Mouse (Mus musculus): Measurements from ENCODE around the gene Chst15. TPM values are rescaled to one million over a fixed set of nuclear protein-coding genes. Genes with fewer than 3 reads are reported as not detected.

Chst15 gene
- total RNA-seq (2021), result 10 to 100 TPM; 50.7 to 53.3 TPM
- long read RNA-seq, experiment 1, full-length matches to known transcripts, result 22 of 36 reads
- long read RNA-seq, experiment 1, partial matches to known transcripts, result 4 of 36 reads
- long read RNA-seq, experiment 1, other reads (novel, unspliced or antisense), result 10 of 36 reads
- long read RNA-seq, experiment 2, full-length matches to known transcripts, result 32 of 48 reads
- long read RNA-seq, experiment 2, partial matches to known transcripts, result 3 of 48 reads
- long read RNA-seq, experiment 2, other reads (novel, unspliced or antisense), result 13 of 48 reads

DNA sequence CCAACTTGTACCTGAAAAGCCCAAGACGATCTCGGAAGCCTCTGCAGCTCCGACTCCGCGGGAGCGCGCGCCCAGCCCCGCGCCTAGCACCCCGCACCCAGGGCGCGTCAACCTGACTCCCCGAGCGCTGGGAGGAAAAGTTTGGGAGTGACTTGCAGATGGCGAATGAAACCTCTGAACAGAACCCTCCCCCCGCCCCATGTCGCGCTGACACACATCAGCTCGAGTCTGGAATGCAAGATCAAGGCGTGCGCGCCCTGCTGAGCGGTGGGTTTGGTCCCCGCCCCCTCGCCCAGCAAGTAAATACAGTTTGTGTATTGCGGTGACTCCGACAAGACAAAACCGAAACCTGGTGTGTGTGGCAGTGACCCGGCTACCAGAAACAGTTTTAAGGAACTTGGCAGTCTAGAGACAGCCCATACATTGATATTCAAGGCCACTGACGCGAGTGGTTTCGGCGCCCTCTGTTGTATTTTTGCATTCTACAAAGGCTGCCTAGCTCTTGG lies at the start of gene Chst15:
Chst15 (minus strand) TSS at position 193 of the 506 bp plus-strand sequence.
- DNase-seq (ENCODE audit: low spot score in 2 of 2), result peak in 1 of 2 experiments; percentile 32
- Histone ChIP-seq H3K27ac (peak within 1 kb of the TSS; percentile 96), H3K4me3 (peak within 1 kb of the TSS; percentile 84)
- TF ChIP-seq CTCF (conservative IDR thresholded peaks at IDR 0.05), result no peak; the same call in 1 of the 2 replicates

DNA sequence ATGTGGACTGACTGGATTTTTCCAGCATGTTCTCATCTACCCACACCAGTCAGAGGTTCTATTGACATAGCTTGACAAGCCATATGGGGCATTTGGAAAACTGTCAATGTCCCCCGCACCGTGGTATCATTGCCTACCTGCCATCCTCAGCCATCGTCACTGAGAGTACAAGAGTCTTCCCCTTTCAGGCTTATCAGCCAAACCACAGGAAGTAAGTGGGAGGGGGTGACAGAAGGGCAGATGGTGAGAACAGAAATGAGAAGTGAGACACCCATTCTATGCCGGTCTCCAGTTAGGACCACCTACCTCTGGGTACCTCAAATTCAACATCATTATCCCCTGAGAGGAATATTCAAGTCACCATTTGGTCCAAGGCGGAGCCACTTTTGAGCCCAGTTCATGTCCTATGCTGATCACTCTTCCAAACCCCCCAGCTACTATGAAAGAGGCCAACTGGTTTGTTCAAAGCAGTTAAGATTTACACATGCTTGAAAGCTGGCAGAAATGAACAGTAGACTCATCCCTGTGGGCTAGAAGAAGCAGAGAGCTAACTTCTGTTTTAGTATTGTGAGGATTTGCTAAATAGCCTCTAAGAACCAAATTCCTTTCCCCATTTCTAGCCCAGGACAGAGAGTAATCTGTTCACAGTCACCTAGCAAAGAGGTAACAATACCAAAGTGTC lies 48.8 kb upstream of the Chst15 start:
- no peak for TF ChIP-seq CTCF (conservative IDR thresholded peaks at IDR 0.05)
- no peak overlapping the region for H3K4me3 ChIP-seq
- no peak overlapping the region for H3K27ac ChIP-seq
- DNase-seq (ENCODE audit: low spot score in 2 of 2), result no peak

DNA sequence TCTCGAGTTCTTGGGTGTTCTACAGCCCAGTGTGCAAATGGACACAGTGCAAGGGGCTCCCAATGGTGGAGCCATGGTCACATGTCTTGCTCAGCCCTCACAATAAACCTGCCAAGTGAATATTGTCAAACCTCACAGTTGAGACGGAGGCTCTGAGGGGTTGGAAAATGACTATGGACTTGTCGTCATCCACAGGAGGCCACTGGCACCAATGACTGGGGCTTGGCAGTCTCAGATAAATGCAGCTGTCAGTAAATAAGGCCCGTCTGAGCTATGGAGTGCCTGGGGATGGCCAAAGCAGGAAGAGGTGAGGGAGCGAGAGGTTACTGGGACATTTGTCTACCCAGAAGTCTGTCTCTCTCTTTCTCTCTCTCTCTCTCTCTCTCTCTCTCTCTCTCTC lies 48.1 kb upstream of the Chst15 start:
- H3K27ac ChIP-seq, result no peak overlapping the region
- DNase-seq (ENCODE audit: low spot score in 2 of 2), result no peak
- no peak for TF ChIP-seq CTCF (conservative IDR thresholded peaks at IDR 0.05)
- no peak overlapping the region for H3K4me3 ChIP-seq

DNA sequence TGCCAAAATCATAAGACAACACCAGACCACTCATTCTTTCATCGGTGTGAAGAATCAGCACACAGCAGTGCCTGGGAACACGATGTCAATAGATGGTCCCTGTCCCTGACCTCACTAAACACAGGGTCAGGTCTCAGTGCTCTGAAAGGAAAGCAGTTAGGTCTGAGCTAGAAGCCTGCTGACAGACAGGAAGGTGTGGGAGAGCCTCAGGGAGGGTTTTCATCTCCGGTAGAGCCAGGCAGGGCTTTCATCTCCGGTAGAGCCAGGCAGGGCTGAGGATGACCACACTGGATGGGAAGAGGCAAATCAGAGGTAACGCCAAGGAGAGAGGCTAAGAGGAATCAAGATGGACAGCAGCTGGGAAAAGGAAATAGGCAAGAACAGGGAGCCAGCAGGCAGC lies 47.5 kb upstream of the Chst15 start:
- Histone ChIP-seq H3K4me3 (no peak overlapping the region), H3K27ac (no peak overlapping the region)
- TF ChIP-seq CTCF (conservative IDR thresholded peaks at IDR 0.05), result no peak
- DNase-seq (ENCODE audit: low spot score in 2 of 2), result no peak

DNA sequence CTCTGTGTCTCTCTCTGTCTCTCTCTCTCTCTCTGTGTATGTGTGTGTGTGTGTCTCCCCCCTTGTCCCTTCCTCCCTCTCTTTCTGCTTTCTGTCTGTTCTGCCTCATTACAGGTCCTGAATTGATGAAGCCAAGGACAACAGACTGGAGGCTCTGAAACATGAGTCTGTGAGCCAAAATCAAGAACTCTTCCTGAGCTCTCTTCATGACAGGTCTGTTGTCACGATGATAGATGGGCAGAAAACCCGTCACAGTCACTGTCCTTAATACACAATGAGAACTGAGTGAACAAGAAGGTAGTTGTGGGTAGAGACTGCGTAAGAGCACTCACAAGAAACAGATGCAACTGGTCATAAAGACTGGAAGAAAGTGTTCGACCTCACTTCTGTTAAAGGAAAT lies 43.3 kb upstream of the Chst15 start:
- DNase-seq (ENCODE audit: low spot score in 2 of 2), result no peak
- TF ChIP-seq CTCF (conservative IDR thresholded peaks at IDR 0.05), result no peak
- H3K27ac ChIP-seq, result no peak overlapping the region
- no peak overlapping the region for H3K4me3 ChIP-seq

DNA sequence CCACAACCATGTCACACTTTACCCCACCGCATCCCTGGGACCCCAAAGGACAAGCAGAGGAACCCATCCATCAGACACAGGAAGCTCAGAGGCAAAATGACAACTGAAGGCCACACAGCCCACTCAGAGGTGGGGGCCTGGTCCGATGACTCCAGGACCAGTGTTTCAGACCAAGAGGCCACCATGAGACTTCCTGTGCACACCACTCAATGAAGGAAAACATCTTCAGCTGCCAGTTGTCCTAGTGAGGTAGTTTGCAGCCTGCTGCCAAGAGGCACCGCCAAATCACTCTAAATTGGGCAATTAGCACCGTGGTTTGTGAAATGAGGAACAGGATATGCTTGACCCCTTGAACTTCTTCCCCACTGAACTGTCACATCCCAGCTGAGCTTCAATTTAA lies 41.7 kb upstream of the Chst15 start:
- no peak for DNase-seq (ENCODE audit: low spot score in 2 of 2)

DNA sequence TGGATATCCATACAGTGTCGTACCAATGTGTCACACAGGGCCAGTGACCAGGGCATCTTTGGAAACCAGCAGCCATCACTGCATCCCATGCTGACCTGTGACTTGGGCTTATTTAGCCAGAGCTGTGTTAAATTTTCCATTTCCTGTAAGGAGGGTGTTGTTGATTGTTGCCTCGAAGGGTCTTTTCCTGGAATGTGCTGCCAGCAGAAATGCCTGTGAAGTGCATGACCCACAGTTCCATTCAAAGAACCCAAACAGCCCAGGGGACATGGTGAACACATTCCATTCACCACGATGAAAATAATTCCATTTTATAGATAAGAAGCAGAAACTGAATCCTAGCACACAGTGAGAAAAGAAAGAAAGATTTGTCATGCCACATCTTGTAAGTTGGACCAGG lies 41.2 kb upstream of the Chst15 start:
- no peak for TF ChIP-seq CTCF (conservative IDR thresholded peaks at IDR 0.05)
- H3K27ac ChIP-seq, result no peak overlapping the region
- DNase-seq (ENCODE audit: low spot score in 2 of 2), result no peak
- no peak overlapping the region for H3K4me3 ChIP-seq

More for the DNA sequence above, 41.7 kb upstream of the Chst15 start:
- TF ChIP-seq CTCF (conservative IDR thresholded peaks at IDR 0.05), result no peak
- no peak overlapping the region for H3K4me3 ChIP-seq
- H3K27ac ChIP-seq, result no peak overlapping the region

DNA sequence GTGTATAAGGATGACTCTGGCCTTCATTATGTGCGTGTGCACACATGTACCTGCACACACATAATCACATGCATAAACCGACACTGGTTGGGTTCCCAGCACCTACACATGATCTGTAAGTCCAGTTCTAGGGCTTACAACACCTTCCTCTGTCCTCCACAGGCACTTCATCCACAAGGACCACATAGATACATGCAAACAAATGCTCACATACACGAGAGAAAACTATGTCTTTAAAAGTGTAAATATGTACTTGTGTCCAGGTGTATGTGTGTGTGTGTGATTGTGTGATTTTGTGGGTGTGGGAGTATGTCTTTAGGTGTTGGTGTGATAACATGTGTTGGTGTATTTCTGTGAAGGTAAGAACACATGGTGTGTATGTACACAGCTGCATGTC lies 40.8 kb upstream of the Chst15 start:
- no peak overlapping the region for H3K4me3 ChIP-seq
- no peak for TF ChIP-seq CTCF (conservative IDR thresholded peaks at IDR 0.05)
- no peak overlapping the region for H3K27ac ChIP-seq
- DNase-seq (ENCODE audit: low spot score in 2 of 2), result no peak

DNA sequence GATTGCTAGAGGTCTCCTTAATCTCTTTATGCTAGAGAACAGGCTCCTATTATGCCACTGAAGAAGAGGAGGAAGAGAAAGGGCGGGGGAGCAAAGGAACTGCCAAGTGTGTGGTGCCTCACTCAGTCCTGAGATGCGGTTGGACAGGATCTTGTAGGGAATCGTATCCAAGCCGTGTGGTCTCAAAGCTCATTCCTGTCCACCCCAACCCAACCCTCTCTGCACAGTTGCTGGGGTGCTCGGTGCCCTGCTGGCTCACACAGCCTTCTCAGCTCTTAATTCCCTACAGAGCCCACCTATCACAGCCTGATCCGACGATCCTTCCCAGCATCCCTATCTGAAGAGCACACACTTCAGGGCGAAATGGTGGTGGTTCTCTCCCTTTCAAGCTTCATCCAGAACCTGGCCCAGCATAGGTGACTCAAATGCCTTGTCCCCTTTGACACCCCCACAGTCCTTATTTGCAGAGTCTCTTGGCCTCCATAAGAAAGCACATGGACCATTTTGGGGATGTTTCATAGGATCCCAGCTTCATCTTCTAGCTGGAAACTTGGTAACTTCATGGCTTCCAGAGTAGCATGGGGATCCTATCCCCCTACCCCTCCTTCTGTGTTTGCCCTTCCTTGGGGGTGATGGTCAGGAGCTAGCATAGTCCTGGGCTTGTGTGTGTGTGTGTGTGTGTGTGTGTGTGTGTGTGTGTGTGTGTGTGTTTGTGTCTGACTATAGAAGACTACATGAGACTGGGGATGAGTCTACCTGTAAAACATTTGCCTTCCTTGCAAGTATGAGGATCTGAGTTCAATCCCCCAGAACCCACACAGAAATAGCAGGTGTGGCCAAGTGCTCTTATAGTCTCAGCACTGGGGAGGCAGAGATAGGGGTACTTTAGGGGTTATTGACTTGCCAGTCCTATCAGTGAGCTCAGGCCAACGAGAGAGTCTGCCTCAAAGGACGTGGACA lies 40.1 kb upstream of the Chst15 start:
- no peak for DNase-seq (ENCODE audit: low spot score in 2 of 2)
- no peak for TF ChIP-seq CTCF (conservative IDR thresholded peaks at IDR 0.05)
- no peak overlapping the region for H3K4me3 ChIP-seq
- no peak overlapping the region for H3K27ac ChIP-seq

DNA sequence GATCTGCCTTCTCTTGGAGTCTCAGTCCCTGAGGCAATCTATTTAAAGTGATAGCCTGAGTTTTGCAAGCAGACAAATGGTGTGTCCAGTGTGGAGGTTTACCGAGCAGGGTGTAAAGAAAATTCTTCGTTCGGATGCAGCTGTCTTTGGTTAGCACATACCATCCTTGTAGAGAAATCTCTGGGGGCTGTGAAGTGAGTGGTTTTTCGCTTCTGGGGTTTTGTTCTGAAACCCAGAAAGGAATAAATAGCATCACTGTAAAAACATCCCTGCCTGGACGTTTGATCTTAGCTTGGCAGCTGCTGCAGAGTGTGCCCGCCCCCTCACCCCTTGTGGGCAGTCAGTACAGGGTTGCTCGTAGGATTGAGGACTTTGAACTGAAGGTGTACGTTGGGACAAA lies 39.2 kb upstream of the Chst15 start:
- no peak overlapping the region for H3K4me3 ChIP-seq
- no peak for TF ChIP-seq CTCF (conservative IDR thresholded peaks at IDR 0.05)
- DNase-seq (ENCODE audit: low spot score in 2 of 2), result no peak
- no peak overlapping the region for H3K27ac ChIP-seq

DNA sequence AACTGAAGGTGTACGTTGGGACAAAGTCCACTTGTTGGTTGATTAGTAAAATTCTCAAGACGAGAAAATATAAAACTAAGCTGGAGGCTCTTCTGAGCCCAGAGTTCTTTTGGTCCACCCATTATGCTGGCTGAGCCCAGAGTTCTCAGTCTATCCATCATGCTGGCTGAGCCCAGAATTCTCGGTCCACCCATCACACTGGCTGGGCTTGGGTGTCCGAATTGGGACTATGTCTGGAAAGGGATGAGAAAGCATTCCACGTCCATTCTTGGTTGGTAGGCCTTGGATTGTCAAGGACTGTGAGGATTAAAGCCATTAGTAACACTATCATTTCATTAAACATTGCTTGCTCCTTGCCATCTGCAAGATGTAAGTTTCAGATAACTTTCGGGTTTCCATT lies 38.7 kb upstream of the Chst15 start:
- no peak for DNase-seq (ENCODE audit: low spot score in 2 of 2)

DNA sequence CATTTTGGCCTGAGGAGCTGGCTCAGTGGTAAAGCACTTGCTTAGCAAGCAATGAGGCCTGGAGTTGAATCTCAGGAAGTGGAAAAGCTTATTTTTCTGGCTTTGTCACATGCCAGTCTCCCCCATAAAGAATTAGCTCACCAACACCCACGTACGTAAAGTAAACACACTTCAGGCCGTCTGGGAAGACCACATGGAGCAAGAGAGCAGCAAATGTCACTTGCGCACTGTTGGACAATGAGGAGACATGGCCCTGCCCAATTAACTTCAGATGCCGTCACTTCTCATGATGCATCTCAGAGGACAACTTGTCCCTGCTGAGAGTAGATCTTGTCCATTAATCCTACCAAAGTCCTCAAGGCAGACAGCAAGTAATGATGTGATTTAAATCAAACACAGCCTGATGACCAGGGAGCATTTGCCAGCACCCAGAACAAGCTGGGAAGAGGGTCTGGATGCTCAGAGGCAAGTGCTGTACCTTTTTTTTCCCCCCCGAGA lies 32.1 kb upstream of the Chst15 start:
- Histone ChIP-seq H3K4me3 (no peak overlapping the region), H3K27ac (no peak overlapping the region)
- no peak for TF ChIP-seq CTCF (conservative IDR thresholded peaks at IDR 0.05)
- no peak for DNase-seq (ENCODE audit: low spot score in 2 of 2)

More for the DNA sequence above, 38.7 kb upstream of the Chst15 start:
- H3K27ac ChIP-seq, result no peak overlapping the region
- TF ChIP-seq CTCF (conservative IDR thresholded peaks at IDR 0.05), result no peak
- H3K4me3 ChIP-seq, result no peak overlapping the region
